Mouse (Mus musculus): Measurements from ENCODE around the gene Fhdc1. TPM values are rescaled to one million over a fixed set of nuclear protein-coding genes. Genes with fewer than 3 reads are reported as not detected.
A peak's percentile ranks its signal among the peaks of the same experiment; 100 is the strongest.

Fhdc1 gene
- total RNA-seq, 2 experiments from 2014 or later = 2.2 to 2.4 TPM

DNA sequence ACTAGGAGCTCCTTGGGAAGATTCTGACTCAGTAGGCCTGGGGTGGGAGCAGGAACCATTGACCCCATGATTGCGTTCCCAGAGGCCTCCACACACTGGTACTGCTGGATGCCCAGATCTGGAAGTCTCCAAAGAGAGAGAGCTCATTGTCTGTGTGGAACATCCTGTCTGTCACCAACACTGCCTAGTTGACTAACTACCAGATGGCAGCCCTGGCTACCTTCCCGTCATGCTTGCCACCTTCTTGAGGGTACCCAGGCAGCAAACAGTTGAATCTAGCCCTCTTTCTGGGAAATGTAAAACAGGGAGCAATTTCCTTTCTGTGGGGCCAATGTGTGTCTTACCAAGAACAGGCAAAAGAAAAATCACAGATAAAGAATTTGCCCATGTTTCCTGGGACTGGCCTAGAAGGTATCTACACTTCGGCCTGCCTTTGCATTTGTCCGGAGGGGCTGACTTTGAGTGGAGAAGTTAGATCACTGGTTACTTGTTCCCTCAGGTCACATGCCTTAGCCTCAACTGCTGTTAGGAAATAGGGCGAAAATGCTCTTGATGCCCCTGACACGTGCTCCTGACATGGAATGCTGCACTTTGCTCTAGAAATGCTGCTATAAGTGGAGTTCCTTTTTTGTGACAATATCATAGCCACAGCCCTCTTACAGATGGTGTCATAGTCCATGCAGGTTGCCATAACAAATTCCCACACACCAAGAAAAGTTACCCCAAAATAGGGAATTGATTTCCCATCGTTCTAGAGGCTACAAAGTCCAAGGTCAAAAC is 40.6 kb downstream of the Fhdc1 start:
- DNase-seq (ENCODE audit: low spot score in 2 of 2) = peak; percentile 43 to 52
- intact Hi-C loops (cut with DNase I) = no loop called here

DNA sequence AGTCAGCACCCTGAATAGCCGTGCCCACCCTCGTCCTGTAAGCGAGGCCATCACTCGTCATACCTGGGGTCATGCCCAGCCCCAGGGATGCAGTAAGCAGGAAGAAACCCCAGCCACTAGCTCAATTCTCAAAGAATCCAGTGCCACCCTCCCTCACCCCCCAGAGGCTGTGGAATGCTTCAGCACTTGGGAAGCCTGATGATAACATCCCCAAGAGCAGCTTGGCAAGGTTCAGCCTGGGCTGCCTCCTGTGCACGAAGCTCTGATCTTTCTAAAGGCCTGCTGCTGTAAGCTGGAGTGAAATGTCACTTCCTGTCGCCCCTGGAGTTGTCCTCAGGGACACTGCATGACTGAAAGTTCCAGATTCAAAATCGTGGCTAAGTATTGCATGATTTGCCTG is 41.4 kb downstream of the Fhdc1 start:
- no peak for DNase-seq (ENCODE audit: low spot score in 2 of 2)
- intact Hi-C loops (cut with DNase I) = no loop called here

DNA sequence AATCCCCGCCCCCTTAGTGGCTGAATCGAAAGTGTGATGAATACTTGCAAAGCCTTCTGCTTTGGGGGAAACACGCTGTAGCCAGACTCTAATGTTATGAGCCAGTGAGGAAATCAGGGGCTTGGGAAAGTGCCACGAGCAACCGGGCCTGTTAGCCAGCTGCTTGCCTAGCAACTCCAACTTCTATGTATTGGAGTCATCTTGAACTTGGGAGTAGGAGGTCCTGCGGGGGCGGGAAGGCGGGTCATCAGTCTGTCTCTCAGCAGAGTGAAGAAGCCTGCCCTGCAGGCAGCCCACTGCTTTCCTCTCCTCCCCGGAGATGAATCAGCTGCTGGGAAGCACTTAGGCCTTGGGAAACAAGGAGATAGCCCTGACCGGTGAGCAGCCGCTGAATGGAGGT is 42.1 kb downstream of the Fhdc1 start:
- intact Hi-C loops (cut with DNase I) = no loop called here
- peak; percentile 35 to 57 for DNase-seq (ENCODE audit: low spot score in 2 of 2)

DNA sequence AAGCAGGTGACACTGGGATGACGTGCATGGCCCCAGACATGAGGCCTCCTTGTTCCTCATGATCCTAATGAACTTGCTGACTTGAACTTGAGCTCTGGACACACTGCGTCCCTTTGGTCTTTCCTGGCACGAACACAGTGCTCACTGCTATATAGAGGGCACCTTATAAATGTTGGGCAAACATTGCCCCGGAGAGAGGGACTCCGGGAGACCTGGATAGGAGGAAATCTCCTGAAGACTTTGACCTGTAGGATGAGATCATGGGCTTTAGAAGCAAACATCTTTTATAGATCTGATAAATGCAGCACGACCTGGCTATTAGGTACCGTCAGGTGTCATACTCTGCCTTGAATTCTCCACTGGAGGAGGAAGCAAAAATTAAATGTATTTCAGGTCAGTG is 43.3 kb downstream of the Fhdc1 start:
- intact Hi-C loops (cut with DNase I) = no loop called here
- no peak for DNase-seq (ENCODE audit: low spot score in 2 of 2)

DNA sequence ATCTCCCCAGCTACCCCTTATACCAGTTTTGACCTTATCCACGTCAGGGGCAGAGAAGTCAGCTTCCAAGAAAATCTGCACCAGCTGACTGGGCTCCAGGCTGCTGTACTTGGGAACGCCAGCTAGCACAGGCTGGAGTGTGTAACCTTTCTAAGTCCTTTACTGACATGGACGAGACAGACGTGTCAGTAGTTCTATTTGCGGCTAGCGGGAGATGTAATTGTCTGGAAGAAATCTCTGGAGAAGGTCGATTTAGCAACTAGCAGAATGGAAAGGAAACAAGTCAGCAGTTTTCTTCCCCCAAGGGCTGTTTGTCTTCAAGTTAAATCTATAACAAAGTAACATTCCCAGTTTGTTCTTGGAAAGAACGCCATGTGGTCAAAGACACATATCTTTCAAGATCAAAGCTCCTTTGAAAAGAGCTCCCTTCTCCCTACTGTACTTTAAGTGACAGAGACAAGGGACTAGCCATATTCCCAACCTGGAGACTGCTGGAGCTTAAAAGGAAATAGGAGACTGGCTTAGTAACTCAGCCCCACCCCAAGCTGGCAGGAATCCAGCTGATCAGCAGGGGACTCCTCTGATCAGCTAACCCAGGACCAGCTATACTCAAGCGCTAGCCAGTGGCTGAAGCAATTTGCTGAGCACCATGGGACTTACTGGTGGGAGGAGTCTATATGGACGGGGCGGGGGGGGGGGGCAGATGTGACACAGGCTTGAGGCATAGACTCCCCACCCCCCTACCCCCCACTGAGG is 44.8 kb downstream of the Fhdc1 start:
- DNase-seq (ENCODE audit: low spot score in 2 of 2) = no peak
- intact Hi-C loops (cut with DNase I) = no loop called here

DNA sequence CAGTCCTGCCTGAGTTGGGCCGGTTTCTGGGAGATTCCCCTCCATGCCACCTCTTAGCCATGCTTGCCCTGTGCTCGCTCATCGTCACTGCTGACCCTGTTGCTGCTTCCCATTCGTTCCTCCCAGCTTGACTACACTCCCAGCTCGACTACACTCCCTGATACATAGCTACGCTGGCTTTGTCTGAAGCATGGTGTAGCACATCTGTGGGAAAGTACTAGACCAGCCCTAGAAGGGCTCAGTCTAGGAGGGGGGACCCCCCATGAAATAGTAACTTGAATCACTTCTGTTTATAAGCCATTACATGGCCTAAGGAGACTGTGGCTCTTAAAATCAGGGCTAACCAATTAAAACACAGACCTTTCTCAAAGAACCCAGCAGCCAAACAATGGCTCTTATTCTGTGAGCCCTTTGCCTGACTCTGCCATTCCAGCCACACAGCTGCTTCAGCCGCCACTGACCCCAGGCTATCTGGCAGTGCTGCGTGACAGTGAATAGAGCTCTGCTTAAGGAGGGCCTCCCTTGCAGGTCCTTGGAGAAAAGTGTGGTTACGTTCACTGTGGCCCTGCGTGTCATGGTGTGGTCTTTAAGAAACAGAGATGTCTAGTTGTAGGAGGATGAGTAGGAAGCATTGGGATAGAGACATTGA is 47.3 kb downstream of the Fhdc1 start:
- intact Hi-C loops (cut with DNase I) = no loop called here
- DNase-seq (ENCODE audit: low spot score in 2 of 2) = no peak

DNA sequence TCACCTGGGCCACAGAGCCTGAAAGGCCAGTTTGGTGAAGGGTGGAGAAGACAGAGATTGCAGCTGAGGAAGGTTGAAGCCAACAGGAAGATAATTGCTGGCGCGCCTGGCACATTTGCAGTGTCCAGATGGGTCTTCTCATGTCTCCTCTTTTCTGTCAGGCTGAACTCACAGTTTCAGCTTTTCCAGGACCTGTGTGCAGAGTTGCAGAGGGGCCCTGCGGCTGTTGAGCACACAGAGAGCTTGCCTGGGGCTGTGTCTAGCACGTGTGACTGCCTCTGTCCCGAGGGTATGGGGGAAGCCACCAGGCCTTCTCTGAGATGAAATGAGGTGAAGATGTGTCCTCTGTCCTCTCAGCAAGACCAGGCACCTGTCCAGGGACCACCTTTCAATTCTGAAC is 49.0 kb downstream of the Fhdc1 start:
- DNase-seq (ENCODE audit: low spot score in 2 of 2) = no peak
- intact Hi-C loops (cut with DNase I) = no loop called here

DNA sequence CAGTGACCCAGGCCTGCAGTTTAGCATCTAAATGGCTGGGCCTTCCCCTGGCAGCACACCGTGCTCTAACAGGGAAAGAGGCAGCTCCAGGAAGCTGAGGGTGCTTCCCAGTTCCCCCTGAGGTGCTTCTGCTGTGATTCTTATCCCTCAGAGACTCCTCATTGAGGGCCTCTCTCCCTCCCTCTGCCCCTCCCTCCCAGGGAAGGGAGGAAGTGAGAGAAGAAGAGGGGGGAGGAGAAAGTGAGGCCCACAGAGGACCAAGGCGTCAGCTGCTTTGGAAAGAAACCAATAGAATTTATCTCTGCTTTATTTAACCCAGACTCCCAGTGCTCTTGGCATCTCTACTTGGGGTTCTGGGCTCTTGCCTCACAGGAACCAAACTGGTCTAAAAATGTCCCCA is 50.1 kb downstream of the Fhdc1 start:
- intact Hi-C loops (cut with DNase I) = no loop called here
- DNase-seq (ENCODE audit: low spot score in 2 of 2) = no peak

DNA sequence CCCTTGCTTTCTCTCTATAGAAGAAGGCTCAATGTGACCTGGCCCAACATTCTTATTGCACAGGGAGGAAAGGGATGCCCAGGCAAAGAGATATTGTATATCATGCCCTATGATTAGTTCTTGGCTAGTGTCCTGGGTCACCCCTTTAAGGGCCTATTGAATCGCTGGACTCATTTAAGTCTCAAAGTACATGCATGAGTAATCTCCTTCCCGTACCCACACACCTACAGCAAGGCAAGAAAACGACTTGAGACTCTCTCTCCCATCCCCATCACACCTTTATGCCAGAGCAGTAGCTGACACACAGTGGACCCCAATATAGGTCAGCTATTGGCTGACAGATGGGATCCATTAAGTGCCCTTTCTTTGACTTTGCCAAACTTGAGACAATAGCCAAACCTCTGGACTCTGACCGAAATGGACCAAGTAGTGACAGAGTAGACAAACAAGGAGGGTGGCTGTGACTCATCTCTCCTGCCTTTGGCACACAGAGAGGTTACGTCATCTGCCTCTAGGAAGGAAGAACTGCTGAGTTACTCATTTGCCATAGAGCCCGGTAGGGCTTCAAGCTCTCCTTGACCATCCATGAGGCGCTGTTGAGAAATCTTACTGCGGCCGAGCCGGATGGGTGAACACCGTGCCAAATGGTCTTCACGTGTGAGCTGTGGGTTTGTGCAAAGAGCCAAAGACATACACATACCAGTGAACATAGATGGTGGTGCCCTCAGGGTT is 51.1 kb downstream of the Fhdc1 start:
- DNase-seq (ENCODE audit: low spot score in 2 of 2) = no peak
- intact Hi-C loops (cut with DNase I) = no loop called here

DNA sequence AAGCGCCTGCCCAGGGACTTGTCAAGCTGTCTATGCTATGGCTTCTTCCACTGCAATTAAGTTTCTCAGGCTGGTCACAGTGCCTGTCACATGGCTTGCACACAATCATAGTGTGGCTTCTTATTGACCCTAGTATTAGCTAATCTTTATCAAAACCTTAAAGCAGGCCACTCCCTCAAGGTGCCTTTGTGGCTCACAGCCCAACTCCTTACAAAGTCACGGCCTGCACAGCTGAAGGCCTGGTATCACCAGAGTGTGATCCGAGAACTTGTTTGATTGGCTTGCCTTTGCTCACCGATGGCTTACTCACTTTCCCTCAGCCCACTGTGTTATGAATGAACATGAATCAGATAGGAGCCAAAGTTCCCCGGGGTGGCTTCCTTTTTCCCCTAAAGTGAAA is 52.5 kb downstream of the Fhdc1 start:
- intact Hi-C loops (cut with DNase I) = no loop called here
- no peak for DNase-seq (ENCODE audit: low spot score in 2 of 2)

DNA sequence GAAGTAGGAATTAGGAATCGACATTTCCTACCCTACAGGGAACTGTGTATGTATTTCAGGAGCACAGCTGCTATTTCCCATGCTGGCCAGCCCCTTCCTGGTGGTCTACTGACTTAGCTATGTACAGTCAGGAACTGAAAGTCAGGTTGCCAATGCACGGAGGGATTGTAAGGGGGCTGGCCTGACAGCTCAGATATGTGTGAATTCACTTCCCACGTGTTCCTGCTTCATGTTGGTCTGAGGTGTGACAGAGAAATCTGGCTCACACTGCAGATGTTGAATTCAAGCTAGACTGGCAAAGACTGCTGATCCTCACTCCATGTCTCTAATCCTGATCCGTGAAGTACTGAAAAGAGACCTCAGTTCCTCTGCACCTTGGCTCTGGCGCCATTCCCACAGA is 57.9 kb downstream of the Fhdc1 start:
- intact Hi-C loops (cut with DNase I) = no loop called here
- peak; percentile 32 to 66 for DNase-seq (ENCODE audit: low spot score in 2 of 2)

DNA sequence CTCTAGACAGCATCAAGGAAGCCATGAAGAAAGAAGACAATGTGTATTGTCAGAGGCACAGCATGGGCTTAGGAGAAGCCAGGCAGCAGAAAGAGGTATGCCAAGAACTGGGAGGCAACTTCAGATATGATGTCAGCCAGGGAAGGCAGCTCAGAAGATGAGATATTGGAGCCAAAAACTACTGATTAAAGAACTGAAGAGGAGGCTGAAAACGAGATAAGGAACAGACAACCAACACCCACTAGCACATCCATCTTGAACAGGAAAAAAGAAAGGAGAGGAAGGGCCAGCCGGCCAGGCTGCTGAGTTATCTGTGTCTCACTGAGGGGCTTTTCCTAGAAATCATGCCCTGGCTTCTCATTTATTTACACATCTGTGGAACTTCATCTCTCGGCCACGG is 66.4 kb downstream of the Fhdc1 start:
- intact Hi-C loops (cut with DNase I) = no loop called here
- no peak for DNase-seq (ENCODE audit: low spot score in 2 of 2)

DNA sequence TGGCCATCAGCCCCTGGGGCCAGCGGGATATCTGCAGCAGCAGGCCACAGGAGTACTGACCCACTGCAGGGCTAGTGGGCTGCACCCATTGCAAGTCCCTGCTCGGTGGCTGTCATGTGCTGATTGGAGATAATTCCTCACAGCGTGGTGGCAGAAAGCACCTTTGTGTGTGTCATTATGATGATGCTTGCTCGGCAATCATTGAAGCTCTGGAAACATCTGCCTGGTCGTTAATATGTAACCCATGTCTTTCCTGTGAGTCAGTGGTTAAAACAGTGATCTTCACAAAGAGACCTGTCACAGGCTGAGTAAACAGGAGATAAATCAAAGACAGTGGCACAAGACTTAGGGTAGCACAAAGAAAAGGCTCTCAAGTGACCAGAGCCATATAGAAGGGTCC is 67.3 kb downstream of the Fhdc1 start:
- intact Hi-C loops (cut with DNase I) = no loop called here
- no peak for DNase-seq (ENCODE audit: low spot score in 2 of 2)

DNA sequence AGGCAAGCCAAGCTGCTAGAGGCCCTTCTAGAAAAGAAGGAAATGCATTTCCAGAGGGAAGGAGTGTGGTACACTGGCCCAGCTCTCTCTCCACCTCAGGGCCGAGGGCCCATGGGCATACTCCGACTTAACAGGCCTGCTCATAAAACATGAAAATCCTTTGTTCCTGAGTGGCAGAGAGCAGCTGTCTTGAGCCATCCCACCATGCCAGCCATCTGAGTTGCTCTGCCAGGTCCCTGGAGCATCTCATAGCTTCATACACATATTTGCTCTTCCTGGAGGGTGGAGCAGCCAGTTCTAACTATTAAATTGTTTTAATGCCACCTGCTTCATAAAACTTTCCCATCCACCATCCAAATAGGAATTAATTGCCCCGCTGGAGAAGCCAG is 70.8 kb downstream of the Fhdc1 start:
- intact Hi-C loops (cut with DNase I) = no loop called here
- DNase-seq (ENCODE audit: low spot score in 2 of 2) = no peak

DNA sequence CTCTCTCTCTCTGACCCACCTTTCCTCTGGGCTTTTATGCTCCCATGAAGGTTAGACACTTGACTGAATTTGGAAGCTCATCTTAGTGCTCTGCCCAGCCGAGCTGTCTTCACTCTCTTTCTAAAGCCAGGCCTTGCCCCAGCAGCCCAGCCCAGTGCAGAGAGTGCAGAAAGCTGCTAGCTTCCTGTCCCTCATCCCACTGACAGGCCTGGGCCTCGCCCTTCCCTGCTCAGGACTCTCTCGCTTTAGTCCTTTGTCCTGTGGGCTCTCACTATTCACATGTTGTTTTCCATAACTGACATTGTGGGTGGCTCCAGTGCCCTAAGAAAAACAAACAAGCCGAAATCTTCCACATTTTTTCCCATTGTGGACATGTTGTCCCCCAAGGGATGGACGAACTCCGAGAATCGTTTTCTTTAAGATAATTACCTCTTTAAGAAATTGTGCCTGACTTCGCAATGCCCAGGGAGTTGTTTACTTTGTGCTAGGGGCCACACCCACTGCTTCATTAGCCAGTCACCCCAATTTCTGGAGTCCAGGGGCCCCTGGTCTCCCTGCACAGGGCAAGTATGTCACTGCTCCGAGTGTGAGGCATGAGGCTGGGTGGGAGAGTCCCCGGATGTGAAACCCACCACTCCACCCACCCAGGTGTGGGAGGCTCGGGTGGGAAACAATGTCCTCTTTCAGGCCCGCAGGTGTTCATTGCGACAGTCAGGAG is 71.3 kb downstream of the Fhdc1 start:
- DNase-seq (ENCODE audit: low spot score in 2 of 2) = no peak
- intact Hi-C loops (cut with DNase I) = no loop called here

DNA sequence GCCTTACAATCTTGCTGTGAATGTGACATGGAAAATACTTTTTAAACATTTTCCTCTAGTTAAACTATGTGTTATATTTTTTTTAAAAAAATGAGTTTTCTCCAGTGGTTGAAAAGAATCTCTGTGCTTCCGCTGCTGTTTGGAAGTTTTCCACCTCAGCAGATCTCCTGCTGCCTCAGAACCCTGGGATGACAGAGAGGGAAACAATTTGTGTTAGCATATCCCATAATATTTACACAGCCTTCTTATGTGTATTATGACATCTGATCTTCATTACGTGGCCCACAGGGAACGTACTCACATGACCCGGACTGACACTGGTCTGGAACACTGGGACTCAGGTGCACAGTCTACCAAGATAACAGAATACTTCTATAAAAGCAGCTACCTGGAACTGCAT is 74.7 kb downstream of the Fhdc1 start:
- DNase-seq (ENCODE audit: low spot score in 2 of 2) = no peak
- intact Hi-C loops (cut with DNase I) = no loop called here

DNA sequence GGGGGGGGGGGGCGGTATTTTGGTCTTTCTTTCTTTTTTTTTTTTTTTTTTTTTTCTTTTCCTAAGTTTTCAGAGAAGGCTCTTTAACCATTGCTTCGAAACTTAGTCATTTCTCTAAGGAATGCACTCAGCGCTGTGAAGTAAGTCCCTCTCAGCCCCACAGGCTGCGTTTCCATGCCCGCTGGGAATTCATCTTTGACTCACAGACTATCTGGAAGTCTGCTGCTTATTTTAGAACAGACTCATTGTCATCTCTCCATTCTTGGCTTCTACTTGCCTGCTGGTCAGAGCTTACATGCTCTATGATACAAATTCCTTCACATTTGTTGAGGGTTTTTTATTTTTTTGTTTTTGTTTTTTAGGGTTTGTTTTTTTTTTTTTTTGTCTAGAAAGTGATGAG is 76.8 kb downstream of the Fhdc1 start:
- DNase-seq (ENCODE audit: low spot score in 2 of 2) = no peak
- intact Hi-C loops (cut with DNase I) = no loop called here

DNA sequence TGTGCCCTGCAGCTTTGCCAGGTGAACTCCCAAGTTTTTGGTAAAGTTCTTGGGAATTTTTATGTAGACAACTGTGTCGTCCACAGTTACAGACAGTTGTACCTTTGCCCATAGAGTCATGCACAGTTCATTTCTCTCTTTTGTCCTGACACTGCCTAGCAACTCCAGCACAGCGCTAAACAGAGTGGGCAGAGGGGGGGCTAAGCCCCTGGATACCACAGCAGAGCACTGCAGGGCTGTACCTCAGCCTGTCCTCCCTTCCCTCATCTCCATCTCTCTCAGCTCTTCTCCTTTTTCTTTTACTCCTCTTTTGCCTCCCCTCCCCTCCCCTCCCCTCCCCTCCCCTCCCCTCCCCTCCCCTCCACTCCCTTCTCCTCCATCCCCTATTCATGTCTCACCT is 77.5 kb downstream of the Fhdc1 start:
- no peak for DNase-seq (ENCODE audit: low spot score in 2 of 2)
- intact Hi-C loops (cut with DNase I) = no loop called here

DNA sequence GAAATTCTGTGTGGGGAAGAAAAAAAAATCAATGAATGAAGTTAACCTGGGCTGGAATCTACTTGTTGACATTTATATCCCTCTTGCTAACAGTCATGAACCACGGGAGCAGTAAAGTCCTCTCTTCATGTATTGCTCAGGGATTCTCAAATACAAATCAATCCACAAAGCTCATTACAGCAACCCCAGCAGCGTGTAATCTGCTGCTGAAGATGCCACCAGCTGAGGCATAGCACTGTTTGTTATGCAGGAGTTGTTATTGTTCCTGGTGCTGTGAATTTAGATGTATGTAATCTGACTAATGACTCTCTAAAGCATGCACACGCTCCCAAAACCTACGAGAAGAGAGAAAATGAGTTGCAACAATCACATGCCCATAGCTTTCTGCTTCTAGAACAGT is 82.3 kb downstream of the Fhdc1 start:
- no peak for DNase-seq (ENCODE audit: low spot score in 2 of 2)
- intact Hi-C loops (cut with DNase I) = no loop called here

DNA sequence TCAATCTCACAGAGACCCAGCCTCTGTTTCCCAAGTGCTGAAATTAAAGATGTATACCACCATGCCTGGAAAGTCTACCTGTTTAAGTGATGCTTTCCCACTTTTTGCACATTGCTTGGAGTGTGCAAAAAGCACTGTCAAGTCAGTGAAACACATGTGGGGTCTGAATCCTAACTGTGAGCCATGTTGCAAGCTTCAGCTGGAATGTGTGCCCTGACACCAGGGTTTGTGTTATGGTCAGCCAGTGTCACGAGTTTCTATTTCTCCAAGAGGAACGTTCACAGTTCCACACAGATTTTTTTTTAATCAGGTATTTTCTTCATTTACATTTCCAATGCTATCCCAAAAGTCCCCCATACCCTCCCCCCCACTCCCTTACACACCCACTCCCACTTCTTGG is 84.0 kb downstream of the Fhdc1 start:
- DNase-seq (ENCODE audit: low spot score in 2 of 2) = no peak
- intact Hi-C loops (cut with DNase I) = no loop called here

Data from left cerebral cortex, postnatal 14 days (tissue).